Mouse (Mus musculus): ENCODE results near the gene N4bp1. TPM values are rescaled to one million over a fixed set of nuclear protein-coding genes. Genes with fewer than 3 reads are reported as not detected.

N4bp1 gene
- polyA plus RNA-seq, 1 experiment from 2014 or later = 13.1 TPM

DNA sequence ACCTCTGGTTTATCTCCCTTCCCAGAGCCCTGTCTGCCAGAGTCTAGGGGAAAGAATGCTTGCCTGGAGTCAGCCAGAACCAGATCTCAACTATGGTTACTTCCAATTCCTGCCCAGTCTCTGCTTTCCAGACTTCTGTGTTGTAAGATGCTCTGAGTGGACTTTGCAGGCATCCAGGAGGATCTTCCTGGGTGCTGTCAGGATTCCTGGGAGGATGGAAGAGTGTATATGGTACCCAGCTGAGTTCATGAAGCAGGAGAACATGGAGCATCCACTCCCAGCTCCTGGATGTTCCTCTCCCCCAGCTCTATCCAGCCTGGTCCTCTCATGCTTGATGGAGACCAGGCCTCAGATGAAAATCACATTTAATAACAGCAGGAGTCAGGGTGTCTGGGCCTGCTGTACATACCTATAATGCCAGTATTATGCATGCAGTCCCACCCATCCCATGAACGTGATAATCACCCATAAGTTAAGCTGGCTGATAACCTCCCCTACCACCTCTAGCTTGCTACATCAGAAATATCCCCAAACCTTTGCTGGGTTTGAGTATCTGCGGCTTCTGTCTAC, 64.8 kb downstream of the N4bp1 start:
- no peak overlapping the region for H3K9ac ChIP-seq (replicated peaks; ENCODE audit: low read depth, low read length)
- no peaks in the 10 kb centered on the region for H3K36me3 ChIP-seq (ENCODE audit: control insufficient read depth, insufficient read depth, low read length)
- no peak overlapping the region for H3K4me2 ChIP-seq (replicated peaks; ENCODE audit: low read depth, low read length)
- no peaks in the 10 kb centered on the region for H3K9me3 ChIP-seq (ENCODE audit: control insufficient read depth, low read depth, low read length)
- no peaks in the 10 kb centered on the region for H3K27me3 ChIP-seq (ENCODE audit: control insufficient read depth, insufficient read depth, low read length)
- H3K4me3 ChIP-seq (ENCODE audit: low read depth, low read length) = no peak overlapping the region
- peak overlapping the region; percentile 33; the same call in 1 of the 2 replicates for H3K27ac ChIP-seq (ENCODE audit: low read length)
- WGBS = 33% methylated on average over 2 of the region's 2 CpGs
- peaks cover 19% of the 10 kb centered on the region for H3K4me1 ChIP-seq (ENCODE audit: control insufficient read depth, insufficient read depth, low read length)
- peak; percentile 28; the same call in 1 of the 2 replicates for ATAC-seq (ENCODE audit: insufficient number of reproducible peaks, insufficient read depth, low FRiP score, low read depth)

GRCm38 (mm10) chr8:86819426-86819825, 65.6 kb downstream of the N4bp1 start:
- Histone ChIP-seq H3K4me3 (ENCODE audit: low read depth, low read length) (no peak overlapping the region), H3K4me1 (ENCODE audit: control insufficient read depth, insufficient read depth, low read length) (peaks cover 19% of the 10 kb centered on the region), H3K9ac (replicated peaks; ENCODE audit: low read depth, low read length) (no peak overlapping the region), H3K27me3 (ENCODE audit: control insufficient read depth, insufficient read depth, low read length) (no peaks in the 10 kb centered on the region), H3K9me3 (ENCODE audit: control insufficient read depth, low read depth, low read length) (no peaks in the 10 kb centered on the region), H3K27ac (ENCODE audit: low read length) (no peak overlapping the region), H3K4me2 (replicated peaks; ENCODE audit: low read depth, low read length) (no peak overlapping the region), H3K36me3 (ENCODE audit: control insufficient read depth, insufficient read depth, low read length) (no peaks in the 10 kb centered on the region)
- WGBS = 33% methylated on average over 6 of the region's 6 CpGs
- ATAC-seq (ENCODE audit: insufficient number of reproducible peaks, insufficient read depth, low FRiP score, low read depth) = no peak

DNA sequence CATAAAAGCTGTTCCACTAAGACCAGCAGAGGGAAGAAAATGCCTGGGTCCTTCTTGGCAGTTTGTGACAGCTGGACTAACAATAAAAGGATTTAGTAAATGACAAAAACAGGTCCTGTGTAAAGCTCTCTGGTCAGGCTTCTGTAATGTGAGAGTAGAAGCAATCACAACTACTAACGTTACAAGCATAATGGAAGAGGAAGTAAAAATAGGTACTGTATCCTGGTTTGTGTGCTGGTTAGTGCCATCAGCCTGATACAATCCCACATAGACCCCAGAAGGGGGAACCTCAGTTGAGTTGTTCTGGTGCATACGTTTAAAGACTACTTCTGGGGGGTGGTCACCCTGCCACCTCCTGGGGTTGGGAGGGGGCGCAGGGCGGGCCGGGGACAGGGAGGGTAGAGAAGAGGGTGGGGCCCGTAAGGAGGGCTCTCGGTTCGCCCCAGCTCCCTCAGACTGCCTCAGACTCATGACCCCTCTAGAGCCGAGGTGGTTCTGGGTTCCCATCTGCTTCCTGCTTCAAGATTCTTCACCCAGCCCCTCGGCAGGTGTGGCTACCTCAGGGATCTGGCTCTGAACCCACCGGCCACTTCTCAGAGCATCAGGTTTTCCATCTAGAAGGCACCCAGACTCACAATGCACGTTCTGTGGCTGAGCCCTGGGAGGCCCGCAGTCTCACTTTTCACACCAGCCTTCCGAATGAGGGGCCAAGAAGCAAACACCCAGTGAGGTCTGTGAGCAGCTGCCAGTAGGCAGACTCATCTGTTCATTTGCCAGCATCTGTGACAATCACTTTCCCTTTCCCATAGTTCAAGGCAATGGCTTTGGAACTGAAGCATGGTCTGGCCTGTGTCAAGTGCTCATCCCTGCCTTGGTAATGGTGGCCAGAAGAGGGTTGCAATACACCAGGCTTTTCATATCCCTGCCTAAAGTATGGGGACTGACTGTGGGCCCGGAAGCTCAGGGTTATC, 75.8 kb downstream of the N4bp1 start:
- WGBS = 71% methylated on average over 15 of the region's 15 CpGs
- no peak overlapping the region for H3K27ac ChIP-seq (ENCODE audit: low read length)
- no peaks in the 10 kb centered on the region for H3K4me1 ChIP-seq (ENCODE audit: control insufficient read depth, insufficient read depth, low read length)
- ATAC-seq (ENCODE audit: insufficient number of reproducible peaks, insufficient read depth, low FRiP score, low read depth) = no peak
- H3K9ac ChIP-seq (replicated peaks; ENCODE audit: low read depth, low read length) = no peak overlapping the region
- H3K9me3 ChIP-seq (ENCODE audit: control insufficient read depth, low read depth, low read length) = no peaks in the 10 kb centered on the region
- H3K36me3 ChIP-seq (ENCODE audit: control insufficient read depth, insufficient read depth, low read length) = no peaks in the 10 kb centered on the region
- H3K4me2 ChIP-seq (replicated peaks; ENCODE audit: low read depth, low read length) = no peak overlapping the region
- H3K4me3 ChIP-seq (ENCODE audit: low read depth, low read length) = no peak overlapping the region
- no peaks in the 10 kb centered on the region for H3K27me3 ChIP-seq (ENCODE audit: control insufficient read depth, insufficient read depth, low read length)

DNA sequence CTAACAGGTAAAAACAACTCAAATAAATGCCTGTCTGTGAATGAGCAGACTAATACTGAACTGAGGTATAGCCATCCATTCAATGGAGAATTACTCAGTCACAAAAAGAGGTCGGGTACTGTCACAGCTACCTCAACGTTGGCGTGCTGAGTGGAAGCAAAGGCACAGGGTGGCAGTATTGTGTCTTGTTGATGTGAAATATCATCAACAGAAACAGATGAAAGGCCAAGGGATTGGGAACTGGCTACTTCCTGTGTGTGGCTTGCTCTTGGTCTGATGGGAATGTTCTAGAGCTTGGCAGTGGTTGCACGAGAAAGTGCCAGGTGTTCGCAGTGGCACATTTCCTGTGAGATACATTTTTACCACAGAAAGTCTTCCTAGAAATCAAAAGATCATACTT, 76.8 kb downstream of the N4bp1 start:
- no peak for ATAC-seq (ENCODE audit: insufficient number of reproducible peaks, insufficient read depth, low FRiP score, low read depth)
- Histone ChIP-seq H3K27me3 (ENCODE audit: control insufficient read depth, insufficient read depth, low read length) (no peaks in the 10 kb centered on the region), H3K36me3 (ENCODE audit: control insufficient read depth, insufficient read depth, low read length) (no peaks in the 10 kb centered on the region), H3K9ac (replicated peaks; ENCODE audit: low read depth, low read length) (no peak overlapping the region), H3K4me1 (ENCODE audit: control insufficient read depth, insufficient read depth, low read length) (no peaks in the 10 kb centered on the region), H3K4me2 (replicated peaks; ENCODE audit: low read depth, low read length) (no peak overlapping the region), H3K9me3 (ENCODE audit: control insufficient read depth, low read depth, low read length) (no peaks in the 10 kb centered on the region), H3K4me3 (ENCODE audit: low read depth, low read length) (no peak overlapping the region), H3K27ac (ENCODE audit: low read length) (no peak overlapping the region)
- 71% methylated on average over 5 of the region's 5 CpGs for WGBS

DNA sequence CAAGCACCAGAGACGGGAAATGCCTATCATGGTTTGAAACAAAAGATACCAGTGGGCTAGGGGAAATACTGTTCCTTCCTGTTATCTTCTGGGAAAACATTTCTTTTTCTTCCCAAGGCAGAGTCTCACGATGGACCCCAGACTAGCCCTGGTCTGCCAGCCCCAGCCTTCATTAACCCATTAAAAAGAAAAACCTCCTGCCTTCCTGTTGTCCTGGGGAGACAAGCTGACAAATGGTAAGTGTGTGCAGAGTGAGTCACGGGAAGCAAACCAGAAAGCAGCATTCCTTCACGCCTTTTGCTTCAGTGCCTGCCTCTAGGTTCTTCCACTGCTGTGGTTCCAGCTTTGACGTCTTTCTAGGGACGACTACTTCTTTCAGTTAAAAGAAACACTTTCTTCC, 83.1 kb downstream of the N4bp1 start:
- Histone ChIP-seq H3K36me3 (ENCODE audit: control insufficient read depth, insufficient read depth, low read length) (no peaks in the 10 kb centered on the region), H3K4me1 (ENCODE audit: control insufficient read depth, insufficient read depth, low read length) (no peaks in the 10 kb centered on the region), H3K4me3 (ENCODE audit: low read depth, low read length) (no peak overlapping the region), H3K4me2 (replicated peaks; ENCODE audit: low read depth, low read length) (no peak overlapping the region), H3K27ac (ENCODE audit: low read length) (no peak overlapping the region), H3K27me3 (ENCODE audit: control insufficient read depth, insufficient read depth, low read length) (no peaks in the 10 kb centered on the region), H3K9ac (replicated peaks; ENCODE audit: low read depth, low read length) (no peak overlapping the region), H3K9me3 (ENCODE audit: control insufficient read depth, low read depth, low read length) (no peaks in the 10 kb centered on the region)
- 33% methylated on average over 6 of the region's 6 CpGs for WGBS
- no peak for ATAC-seq (ENCODE audit: insufficient number of reproducible peaks, insufficient read depth, low FRiP score, low read depth)

- Histone ChIP-seq H3K4me1 (ENCODE audit: control insufficient read depth, insufficient read depth, low read length) (no peaks in the 10 kb centered on the region), H3K27me3 (ENCODE audit: control insufficient read depth, insufficient read depth, low read length) (no peaks in the 10 kb centered on the region), H3K9ac (replicated peaks; ENCODE audit: low read depth, low read length) (no peak overlapping the region), H3K4me3 (ENCODE audit: low read depth, low read length) (no peak overlapping the region), H3K36me3 (ENCODE audit: control insufficient read depth, insufficient read depth, low read length) (no peaks in the 10 kb centered on the region), H3K4me2 (replicated peaks; ENCODE audit: low read depth, low read length) (no peak overlapping the region), H3K27ac (ENCODE audit: low read length) (no peak overlapping the region), H3K9me3 (ENCODE audit: control insufficient read depth, low read depth, low read length) (no peaks in the 10 kb centered on the region)
- WGBS = 52% methylated on average over 4 of the region's 4 CpGs
- no peak for ATAC-seq (ENCODE audit: insufficient number of reproducible peaks, insufficient read depth, low FRiP score, low read depth)
Observed at GRCm38 (mm10) chr8:86800966-86801365, 84.1 kb downstream of the N4bp1 start.

DNA sequence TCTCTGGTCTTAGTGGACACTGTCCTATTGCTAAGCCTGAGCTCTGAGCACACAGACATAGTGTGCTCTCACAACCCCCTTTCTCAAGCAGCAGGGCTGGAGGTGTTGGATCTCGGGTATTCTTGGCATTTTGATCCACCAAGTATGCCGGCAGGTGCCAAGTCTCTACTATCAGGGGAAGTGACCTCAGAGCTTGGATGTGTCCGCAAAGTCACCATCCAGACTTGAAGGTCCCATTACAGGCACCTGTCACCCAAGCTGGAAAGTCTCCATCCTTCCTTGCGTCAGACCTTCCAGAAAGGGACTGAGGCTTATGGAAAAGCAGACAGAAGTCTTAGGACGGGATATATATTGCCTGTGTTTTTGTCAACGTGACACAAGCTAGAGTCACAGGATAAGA, 86.9 kb downstream of the N4bp1 start:
- Histone ChIP-seq H3K36me3 (ENCODE audit: control insufficient read depth, insufficient read depth, low read length) (no peaks in the 10 kb centered on the region), H3K4me2 (replicated peaks; ENCODE audit: low read depth, low read length) (no peak overlapping the region), H3K4me1 (ENCODE audit: control insufficient read depth, insufficient read depth, low read length) (no peaks in the 10 kb centered on the region), H3K27ac (ENCODE audit: low read length) (no peak overlapping the region), H3K9ac (replicated peaks; ENCODE audit: low read depth, low read length) (no peak overlapping the region), H3K9me3 (ENCODE audit: control insufficient read depth, low read depth, low read length) (no peaks in the 10 kb centered on the region), H3K4me3 (ENCODE audit: low read depth, low read length) (no peak overlapping the region), H3K27me3 (ENCODE audit: control insufficient read depth, insufficient read depth, low read length) (no peaks in the 10 kb centered on the region)
- WGBS = 83% methylated on average over 6 of the region's 6 CpGs
- ATAC-seq (ENCODE audit: insufficient number of reproducible peaks, insufficient read depth, low FRiP score, low read depth) = no peak

- Histone ChIP-seq H3K27me3 (ENCODE audit: control insufficient read depth, insufficient read depth, low read length) (no peaks in the 10 kb centered on the region), H3K4me3 (ENCODE audit: low read depth, low read length) (no peak overlapping the region), H3K4me1 (ENCODE audit: control insufficient read depth, insufficient read depth, low read length) (no peaks in the 10 kb centered on the region), H3K9ac (replicated peaks; ENCODE audit: low read depth, low read length) (no peak overlapping the region), H3K9me3 (ENCODE audit: control insufficient read depth, low read depth, low read length) (no peaks in the 10 kb centered on the region), H3K36me3 (ENCODE audit: control insufficient read depth, insufficient read depth, low read length) (no peaks in the 10 kb centered on the region), H3K4me2 (replicated peaks; ENCODE audit: low read depth, low read length) (no peak overlapping the region), H3K27ac (ENCODE audit: low read length) (no peak overlapping the region)
- WGBS = 73% methylated on average over 2 of the region's 2 CpGs
- ATAC-seq (ENCODE audit: insufficient number of reproducible peaks, insufficient read depth, low FRiP score, low read depth) = no peak
Observed at GRCm38 (mm10) chr8:86797705-86798104, 87.4 kb downstream of the N4bp1 start.
